Mouse (Mus musculus) liver, embryonic 14.5 days (tissue): Measurements from ENCODE around the gene Nabp2. TPM values are rescaled to one million over a fixed set of nuclear protein-coding genes. Genes with fewer than 3 reads are reported as not detected.
A peak's percentile ranks its signal among the peaks of the same experiment; 100 is the strongest.

Experiments used
- ATAC-seq: fragments of 200-750 bp; cut with Nextera tagmentation; 2 replicates; pipeline ENCODE4 v1.8.0; 2017; ENCODE audit warnings: moderate number of reproducible peaks, mild to moderate bottlenecking, moderate library complexity; ENCODE audit not compliant: insufficient read depth
- DNase-seq, 3 experiments: peaks; one replicate each; pipeline ENCODE4 v3.0.0-alpha.2; 2012 to 2013; ENCODE audit warnings: low read depth in 3 of 3, low spot score in 3 of 3
- H3K27ac ChIP-seq: fragments of 300-500 bp; sonication (generic); 2 replicates; pipeline ENCODE4 v1.5.1; 2014; ENCODE audit warnings: moderate library complexity, mild to moderate bottlenecking, control low read depth, inconsistent platforms
- H3K27me3 ChIP-seq: fragments of 300-500 bp; sonication (generic); 2 replicates; pipeline ENCODE4 v1.6.1; 2014; ENCODE audit warnings: mild to moderate bottlenecking, low read length, moderate library complexity; ENCODE audit not compliant: control insufficient read depth, insufficient read depth
- H3K36me3 ChIP-seq: fragments of 300-500 bp; sonication (generic); replicated peaks from 2 replicates; pipeline ENCODE4 v1.6.1; 2014; ENCODE audit warnings: low read depth; ENCODE audit not compliant: control insufficient read depth, insufficient read depth
- H3K4me1 ChIP-seq, 2 experiments: fragments of 200-500 bp in 1 of 2; fragments of 300-500 bp in 1 of 2; sonication (generic) in 1 of 2; replicated peaks; 2 replicates each; pipeline ENCODE4 v1.6.1; 2012 to 2014; ENCODE audit warnings: antibody characterized with exemption in 1 of 2, inconsistent platforms in 1 of 2, low read length in 1 of 2; ENCODE audit not compliant: control insufficient read depth in 2 of 2, insufficient read depth in 2 of 2
- H3K4me2 ChIP-seq: fragments of 300-500 bp; sonication (generic); 2 replicates; pipeline ENCODE4 v1.6.1; 2014; ENCODE audit warnings: low read depth, mild to moderate bottlenecking, control low read depth, moderate library complexity
- H3K4me3 ChIP-seq, 2 experiments: fragments of 200-500 bp in 1 of 2; fragments of 300-500 bp in 1 of 2; sonication (generic) in 1 of 2; 2 replicates each; pipeline ENCODE4 v1.5.1; 2012 to 2014; ENCODE audit warnings: low read depth in 2 of 2, low read length in 2 of 2, mild to moderate bottlenecking in 2 of 2, control low read depth in 1 of 2, inconsistent platforms in 1 of 2, moderate library complexity in 1 of 2; ENCODE audit not compliant: insufficient read depth in 1 of 2
- H3K9ac ChIP-seq: fragments of 300-500 bp; sonication (generic); replicated peaks from 2 replicates; pipeline ENCODE4 v1.6.1; 2014; ENCODE audit warnings: mild to moderate bottlenecking, control low read depth, moderate library complexity
- H3K9me3 ChIP-seq: fragments of 300-500 bp; sonication (generic); 2 replicates; pipeline ENCODE4 v1.6.1; 2016; ENCODE audit warnings: low read length, mixed read lengths; ENCODE audit not compliant: control insufficient read depth
- CTCF ChIP-seq: IDR thresholded peaks from 2 replicates; pipeline ENCODE4 v1.5.1; 2016; ENCODE audit warnings: antibody characterized with exemption, low read depth, control low read depth
- EP300 ChIP-seq: IDR thresholded peaks from 2 replicates; pipeline ENCODE4 v1.6.1; 2016; ENCODE audit warnings: antibody characterized with exemption, low read depth
- WGBS: fragments of 180-500 bp; shearing (Covaris S2); extraction: QIAGEN DNeasy Blood & Tissue Kit; methylation state at CpG from one replicate; pipeline ENCODE4 v1.1.7; 2014; ENCODE audit not compliant: insufficient replicate concordance; 5-methylcytosine and 5-hydroxymethylcytosine counted together
- polyA plus RNA-seq, 2 experiments: library from polyadenylated mRNA; depleted of rRNA in 1 of 2; stranded (reverse) in 1 of 2; unstranded in 1 of 2; fragments of >200 nt; fragmentation: Nextera tagmentation in 1 of 2; extraction: Ambion mirVana in 1 of 2; gene quantifications; 2 replicates each; pipeline versions ENCODE4 v1.2.1 to v1.2.3; 2012 to 2014

Gene Nabp2
- polyA plus RNA-seq, 2 experiments: 24.2 to 45.4 TPM

DNA sequence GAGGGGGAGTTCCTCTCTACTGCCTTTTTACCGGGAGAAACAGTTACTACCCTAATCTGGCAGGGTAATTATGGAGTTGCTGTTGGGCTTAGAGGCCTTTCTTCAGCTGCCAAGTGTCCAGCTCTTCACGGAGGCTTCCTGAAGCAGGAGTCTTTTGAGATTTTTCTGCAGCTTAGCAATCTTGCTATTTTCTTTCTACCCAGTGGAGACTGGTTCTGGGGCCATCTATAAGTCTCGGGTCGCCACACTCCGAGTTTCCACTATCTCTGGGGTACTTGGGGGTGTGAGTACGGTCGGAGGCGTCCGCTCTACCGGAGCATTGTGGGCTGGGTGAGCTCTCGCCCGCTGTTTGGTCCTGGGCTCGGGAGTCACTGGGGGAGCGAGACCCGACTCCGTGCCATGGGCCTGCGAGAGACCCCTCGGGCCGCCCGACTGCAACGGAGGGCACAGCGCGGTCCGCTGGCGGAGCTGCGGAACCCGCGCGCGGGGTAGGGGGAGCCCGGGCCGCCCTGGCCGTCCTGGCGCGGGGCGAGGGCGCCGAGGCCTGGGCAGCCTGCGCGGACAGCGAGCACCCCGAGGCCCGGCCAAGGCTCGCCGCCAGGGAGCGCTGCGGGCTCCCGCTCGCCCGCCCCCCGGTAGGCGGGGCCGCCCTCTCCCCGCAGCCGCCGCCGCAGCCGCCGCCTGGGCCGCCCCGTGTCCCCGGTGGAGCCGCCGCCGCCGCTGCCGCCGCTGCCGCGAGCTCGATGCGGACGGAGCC lies 34.7 kb downstream of the Nabp2 start, which contains the start of gene Ankrd52:
Ankrd52 (plus strand) TSS at position 661 of the 757 bp plus-strand sequence.
- peak within 1 kb of the TSS; percentile 89 for H3K9ac ChIP-seq
- H3K4me3 ChIP-seq: peak within 1 kb of the TSS; percentile 65 to 89
- H3K9me3 ChIP-seq: no peaks in the 10 kb centered on the region
- peak within 1 kb of the TSS; percentile 92 for H3K4me2 ChIP-seq
- TF ChIP-seq EP300 (no peak), CTCF (peak; percentile 48)
- peaks cover 4% of the 10 kb centered on the region; the same call in 1 of the 2 replicates for H3K36me3 ChIP-seq
- DNase-seq: peak; percentile 60 to 66 (median 61)
- peak within 1 kb of the TSS; percentile 34 for H3K27ac ChIP-seq
- no peaks in the 10 kb centered on the region for H3K27me3 ChIP-seq
- WGBS: under 1% methylated on average over 65 of the region's 73 CpGs
- peak; percentile 91 for ATAC-seq
- peaks cover 5 to 25% of the 10 kb centered on the region in 2 experiments; a peak in 3 of 4 replicates for H3K4me1 ChIP-seq

DNA sequence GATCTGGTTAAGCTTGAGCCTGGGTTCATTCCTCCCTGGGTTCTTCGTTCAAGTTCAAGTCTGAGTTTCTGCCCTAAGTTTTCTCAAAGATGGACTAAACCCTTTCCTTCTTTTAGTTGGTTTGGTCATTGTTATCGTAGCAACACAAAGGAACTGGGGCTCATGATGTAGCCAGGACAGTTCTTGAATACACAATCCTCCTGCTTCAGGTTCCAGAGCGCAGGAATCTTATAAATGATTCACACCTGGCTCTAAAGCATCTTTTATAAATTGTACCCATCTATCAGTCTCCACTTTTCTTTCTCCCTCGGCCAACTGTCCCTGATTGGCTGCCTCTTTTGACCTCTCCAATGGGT lies 35.2 kb downstream of the Nabp2 start:
- Histone ChIP-seq H3K27me3 (no peaks in the 10 kb centered on the region), H3K36me3 (no peaks in the 10 kb centered on the region; the same call in 1 of the 2 replicates), H3K4me1 (peaks cover 5 to 25% of the 10 kb centered on the region in 2 experiments; a peak in 3 of 4 replicates), H3K9me3 (no peaks in the 10 kb centered on the region), H3K4me2 (peak overlapping the region; percentile 92), H3K27ac (peak overlapping the region; percentile 34), H3K9ac (peak overlapping the region; percentile 89), H3K4me3 (peak overlapping the region; percentile 62 to 65; a peak in 2 of 4 replicates)
- TF ChIP-seq CTCF (no peak), EP300 (no peak)
- ATAC-seq: no peak
- 49% methylated on average over 4 of the region's 4 CpGs for WGBS
- DNase-seq: no peak

DNA sequence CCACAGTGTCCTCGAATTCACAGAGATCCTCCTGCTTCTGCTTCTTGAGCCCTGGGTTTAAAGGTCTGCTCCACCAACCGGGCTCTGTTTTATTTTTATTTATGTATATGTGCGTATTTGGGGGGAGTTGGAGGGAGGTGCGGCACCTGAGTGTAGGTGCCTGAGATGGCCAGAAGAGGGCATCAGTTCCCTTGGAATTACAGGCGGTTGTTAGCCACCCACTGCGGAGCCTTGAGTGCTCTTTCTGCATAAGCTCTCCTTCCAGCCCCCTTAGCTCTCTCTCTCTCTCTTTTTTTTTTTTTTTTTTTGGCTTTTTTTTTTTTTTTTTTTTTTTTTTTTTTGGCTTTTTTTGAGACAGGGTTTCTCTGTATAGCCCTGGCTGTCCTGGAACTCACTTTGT lies 36.9 kb downstream of the Nabp2 start:
- Histone ChIP-seq H3K27me3 (no peaks in the 10 kb centered on the region), H3K4me1 (peaks cover 11 to 29% of the 10 kb centered on the region in 2 experiments), H3K4me3 (no peak overlapping the region), H3K36me3 (no peaks in the 10 kb centered on the region), H3K4me2 (no peak overlapping the region), H3K9ac (no peak overlapping the region), H3K9me3 (no peaks in the 10 kb centered on the region), H3K27ac (no peak overlapping the region)
- DNase-seq: no peak
- WGBS: 77% methylated on average over 6 of the region's 6 CpGs
- TF ChIP-seq EP300 (no peak), CTCF (peak; percentile 68)
- ATAC-seq: no peak

DNA sequence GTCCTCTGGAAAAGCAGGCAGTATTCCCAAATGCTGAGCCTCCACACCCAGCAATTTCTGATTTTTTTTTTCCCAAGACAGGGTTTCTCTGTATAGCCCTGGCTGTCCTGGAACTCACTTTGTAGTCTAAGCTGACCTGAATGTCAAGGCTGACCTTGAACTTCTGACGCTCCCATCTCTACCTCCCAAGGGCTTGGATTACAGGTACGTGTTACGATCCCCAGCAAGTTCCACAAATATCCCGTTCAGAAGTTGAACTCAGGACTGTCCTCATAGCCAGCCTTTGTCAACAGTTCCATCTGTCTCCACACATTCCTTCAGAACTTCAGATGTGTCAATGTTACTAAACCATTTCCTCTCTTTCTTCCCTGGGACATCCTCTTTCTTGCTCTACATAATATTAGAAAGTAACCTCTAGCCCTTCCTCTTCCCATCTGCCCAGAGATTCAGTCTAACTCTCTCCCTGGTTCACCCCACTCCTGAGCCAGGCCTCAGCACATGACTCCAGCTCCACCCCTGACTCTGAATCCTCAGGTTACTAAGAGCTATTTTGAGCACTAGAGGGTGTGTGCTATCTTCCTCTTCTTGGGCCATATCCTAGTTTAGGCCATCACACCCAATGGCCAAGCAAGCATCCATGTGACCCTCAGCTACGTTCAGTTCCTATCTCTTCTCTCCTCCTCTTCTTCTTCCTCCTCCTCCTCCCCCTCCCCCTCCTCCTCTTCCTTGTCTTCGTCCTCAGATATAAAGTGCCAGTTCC lies 38.1 kb downstream of the Nabp2 start:
- H3K27me3 ChIP-seq: no peaks in the 10 kb centered on the region
- H3K4me2 ChIP-seq: no peak overlapping the region
- no peak for ATAC-seq
- H3K27ac ChIP-seq: no peak overlapping the region; the same call in 1 of the 2 replicates
- H3K4me1 ChIP-seq: peaks cover 14 to 28% of the 10 kb centered on the region in 2 experiments
- WGBS: 46% methylated on average over 6 of the region's 6 CpGs
- no peaks in the 10 kb centered on the region for H3K9me3 ChIP-seq
- H3K4me3 ChIP-seq: no peak overlapping the region
- H3K36me3 ChIP-seq: no peaks in the 10 kb centered on the region
- no peak for DNase-seq
- no peak overlapping the region; the same call in none of the 2 replicates for H3K9ac ChIP-seq
- TF ChIP-seq CTCF: 0 out of 2 replicates have a peak, but pooled peaks have one; percentile 5
- no peak for TF ChIP-seq EP300

DNA sequence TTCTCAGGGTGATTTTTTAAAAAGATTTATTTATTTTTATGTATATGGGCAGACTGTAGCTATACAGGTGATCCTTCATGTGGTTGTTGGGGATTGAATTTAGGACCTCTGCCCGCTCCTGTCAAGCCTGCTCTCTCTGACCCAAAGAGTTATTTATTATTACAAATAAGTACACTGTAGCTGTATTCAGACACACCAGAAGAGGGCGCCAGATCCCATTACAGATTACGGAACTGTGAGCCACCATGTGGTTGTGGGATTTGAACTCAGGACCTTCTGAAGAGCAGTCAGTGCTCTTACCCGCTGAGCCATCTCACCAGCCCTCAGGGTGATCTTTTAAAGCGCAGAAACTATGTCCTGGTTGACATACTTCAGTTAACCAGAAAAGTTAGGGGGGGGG lies 39.1 kb downstream of the Nabp2 start:
- Histone ChIP-seq H3K9me3 (no peaks in the 10 kb centered on the region), H3K4me2 (no peak overlapping the region), H3K27me3 (no peaks in the 10 kb centered on the region), H3K4me1 (peaks cover 16 to 27% of the 10 kb centered on the region in 2 experiments), H3K9ac (no peak overlapping the region), H3K4me3 (no peak overlapping the region), H3K36me3 (no peaks in the 10 kb centered on the region), H3K27ac (no peak overlapping the region)
- DNase-seq: no peak
- no peak for ATAC-seq
- 66% methylated on average over 5 of the region's 5 CpGs for WGBS
- TF ChIP-seq CTCF: peak; percentile 43
- no peak for TF ChIP-seq EP300
